Mouse (Mus musculus): ENCODE results near the gene Sirt3. TPM values are rescaled to one million over a fixed set of nuclear protein-coding genes. Genes with fewer than 3 reads are reported as not detected.

Sirt3 gene
- polyA plus RNA-seq, 1 experiment from 2014 or later = 17.9 TPM

DNA sequence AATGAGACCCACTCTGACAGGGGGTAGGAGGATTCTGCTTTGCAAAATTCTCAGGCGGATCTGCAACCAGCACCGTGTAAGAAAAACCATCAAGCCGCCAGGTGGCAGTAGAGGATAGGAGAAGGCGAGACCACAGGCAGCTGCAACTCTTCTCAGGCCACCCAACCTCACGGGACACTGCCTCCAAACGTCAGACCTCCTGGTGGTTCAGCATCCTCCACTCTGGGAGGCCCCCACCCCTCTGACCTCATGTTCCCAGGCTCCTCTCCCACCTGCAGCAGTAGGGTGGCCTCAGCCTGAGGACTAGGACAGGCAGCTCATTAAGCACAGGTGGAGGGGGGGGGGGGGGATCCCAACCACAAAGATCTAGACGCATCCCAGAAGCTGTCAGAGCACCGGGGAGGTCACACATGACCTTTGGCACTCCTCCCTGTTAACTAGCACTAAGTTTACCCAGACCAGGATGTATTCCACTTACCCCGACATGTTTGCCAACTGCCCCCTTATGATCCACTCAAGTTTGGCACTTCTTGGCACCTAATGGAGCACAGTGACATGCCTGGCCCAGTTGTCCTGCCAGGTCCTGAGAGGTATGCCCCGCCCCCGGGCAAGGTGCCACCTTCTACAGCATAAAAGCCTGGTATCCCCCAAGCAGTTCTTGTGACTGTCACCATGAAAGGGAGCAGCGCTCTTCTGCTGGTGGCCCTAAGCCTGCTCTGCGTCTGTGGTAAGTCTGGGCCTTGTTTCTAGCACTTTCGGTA, 37.0 kb downstream of the Sirt3 start, which contains the start of gene Scgb1c1:
Gene Scgb1c1, plus strand, starts transcription at position 643 of the 761 bp plus-strand sequence.
- no peak within 1 kb of the TSS for H3K4me2 ChIP-seq (replicated peaks; ENCODE audit: low read depth)
- no peaks in the 10 kb centered on the region for H3K9me3 ChIP-seq (ENCODE audit: control insufficient read depth, low read length)
- 30% methylated on average over 14 of the region's 14 CpGs for WGBS
- no peak within 1 kb of the TSS for H3K9ac ChIP-seq (ENCODE audit: low read length)
- ATAC-seq (ENCODE audit: low FRiP score, low TSS enrichment) (peak; percentile 73), DNase-seq (ENCODE audit: low spot score) (peak; percentile 92)
- no peak within 1 kb of the TSS for H3K27ac ChIP-seq (replicated peaks)
- H3K4me1 ChIP-seq (replicated peaks; ENCODE audit: control insufficient read depth, insufficient read depth) = no peaks in the 10 kb centered on the region
- no peaks in the 10 kb centered on the region for H3K27me3 ChIP-seq (ENCODE audit: control insufficient read depth, insufficient read depth, low read length)
- H3K36me3 ChIP-seq (ENCODE audit: control insufficient read depth, insufficient read depth, low read length) = no peaks in the 10 kb centered on the region
- TF ChIP-seq EP300 (optimal IDR thresholded peaks at IDR 0.05) = no peak
- TF ChIP-seq CTCF (IDR thresholded peaks at IDR 0.05; ENCODE audit: low read depth) = peak; percentile 94
- H3K4me3 ChIP-seq (ENCODE audit: low read depth, low read length) = no peak within 1 kb of the TSS

- Histone ChIP-seq H3K4me2 (replicated peaks; ENCODE audit: low read depth) (no peak overlapping the region), H3K36me3 (ENCODE audit: control insufficient read depth, insufficient read depth, low read length) (no peaks in the 10 kb centered on the region), H3K9me3 (ENCODE audit: control insufficient read depth, low read length) (no peaks in the 10 kb centered on the region), H3K27me3 (ENCODE audit: control insufficient read depth, insufficient read depth, low read length) (no peaks in the 10 kb centered on the region), H3K27ac (replicated peaks) (no peak overlapping the region), H3K9ac (ENCODE audit: low read length) (no peak overlapping the region), H3K4me1 (replicated peaks; ENCODE audit: control insufficient read depth, insufficient read depth) (no peaks in the 10 kb centered on the region), H3K4me3 (ENCODE audit: low read depth, low read length) (no peak overlapping the region)
- no peak for DNase-seq (ENCODE audit: low spot score)
- ATAC-seq (ENCODE audit: low FRiP score, low TSS enrichment) = no peak
- no peak for TF ChIP-seq EP300 (optimal IDR thresholded peaks at IDR 0.05)
- 65% methylated on average over 7 of the region's 7 CpGs for WGBS
These were observed 38.3 kb downstream of the Sirt3 start for GRCm38 (mm10) chr7:140843806-140844205.

- DNase-seq (ENCODE audit: low spot score) (peak; percentile 56), ATAC-seq (ENCODE audit: low FRiP score, low TSS enrichment) (peak; percentile 56)
- Histone ChIP-seq H3K4me1 (replicated peaks; ENCODE audit: control insufficient read depth, insufficient read depth) (no peaks in the 10 kb centered on the region), H3K27ac (replicated peaks) (no peak overlapping the region), H3K9ac (ENCODE audit: low read length) (no peak overlapping the region), H3K9me3 (ENCODE audit: control insufficient read depth, low read length) (no peaks in the 10 kb centered on the region), H3K4me2 (replicated peaks; ENCODE audit: low read depth) (peak overlapping the region; percentile 11; the same call in 1 of the 2 replicates), H3K27me3 (ENCODE audit: control insufficient read depth, insufficient read depth, low read length) (no peaks in the 10 kb centered on the region), H3K4me3 (ENCODE audit: low read depth, low read length) (no peak overlapping the region), H3K36me3 (ENCODE audit: control insufficient read depth, insufficient read depth, low read length) (no peaks in the 10 kb centered on the region)
- TF ChIP-seq CTCF (IDR thresholded peaks at IDR 0.05; ENCODE audit: low read depth) (no peak), EP300 (optimal IDR thresholded peaks at IDR 0.05) (no peak)
- 35% methylated on average over 15 of the region's 19 CpGs for WGBS
These were observed 41.1 kb downstream of the Sirt3 start for GRCm38 (mm10) chr7:140840750-140841735.

- WGBS = 55% methylated on average over 5 of the region's 5 CpGs
These were observed 42.6 kb downstream of the Sirt3 start for GRCm38 (mm10) chr7:140839556-140839955.

DNA sequence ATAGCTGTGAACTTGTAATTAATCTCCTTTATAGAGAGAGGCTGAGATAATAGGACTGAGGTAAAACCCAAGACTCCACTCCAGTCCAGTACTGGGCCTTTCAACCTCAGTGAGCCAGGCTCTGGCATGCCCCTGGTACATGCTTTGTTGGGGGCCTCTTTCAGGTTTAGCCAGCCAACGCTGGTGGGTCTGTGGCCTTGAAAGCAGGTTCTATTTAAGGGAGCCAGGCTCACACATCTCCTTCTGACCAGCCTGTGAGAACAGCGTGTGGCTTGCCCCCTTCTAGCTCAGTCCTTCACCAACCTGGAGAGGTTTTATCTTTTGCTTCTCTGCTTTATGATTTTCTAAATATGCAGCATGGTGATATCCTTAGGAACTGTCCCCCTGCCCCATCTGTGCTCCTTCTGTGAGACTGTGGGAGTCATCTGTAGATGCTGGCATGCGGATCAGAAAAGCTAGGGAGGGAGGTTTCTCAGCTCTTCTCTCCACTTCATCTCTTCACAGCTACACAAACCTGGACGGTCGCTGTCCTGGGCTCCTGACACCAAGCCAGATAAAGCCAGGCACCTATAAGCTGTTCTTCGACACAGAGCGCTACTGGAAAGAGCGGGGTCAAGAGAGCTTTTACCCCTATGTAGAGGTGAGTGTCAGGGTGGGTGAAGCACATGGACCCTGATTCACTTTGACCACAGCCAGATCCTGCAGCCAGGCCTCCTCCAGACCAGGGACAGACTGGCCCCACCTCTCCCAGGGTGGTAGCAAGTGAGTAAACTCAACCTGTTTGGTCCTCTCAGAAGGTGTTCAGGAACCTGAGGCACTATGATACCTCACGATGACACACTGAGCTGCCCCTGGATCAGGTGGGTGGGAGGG, 45.6 kb downstream of the Sirt3 start:
- 80% methylated on average over 9 of the region's 9 CpGs for WGBS
- H3K27ac ChIP-seq (replicated peaks) = no peak overlapping the region
- H3K4me2 ChIP-seq (replicated peaks; ENCODE audit: low read depth) = no peak overlapping the region
- no peaks in the 10 kb centered on the region for H3K9me3 ChIP-seq (ENCODE audit: control insufficient read depth, low read length)
- DNase-seq (ENCODE audit: low spot score) = peak; percentile 11
- H3K4me1 ChIP-seq (replicated peaks; ENCODE audit: control insufficient read depth, insufficient read depth) = no peaks in the 10 kb centered on the region
- no peaks in the 10 kb centered on the region for H3K36me3 ChIP-seq (ENCODE audit: control insufficient read depth, insufficient read depth, low read length)
- peak overlapping the region; percentile 6; the same call in 1 of the 2 replicates for H3K4me3 ChIP-seq (ENCODE audit: low read depth, low read length)
- no peak for ATAC-seq (ENCODE audit: low FRiP score, low TSS enrichment)
- H3K27me3 ChIP-seq (ENCODE audit: control insufficient read depth, insufficient read depth, low read length) = no peaks in the 10 kb centered on the region
- H3K9ac ChIP-seq (ENCODE audit: low read length) = no peak overlapping the region
- TF ChIP-seq EP300 (optimal IDR thresholded peaks at IDR 0.05) = no peak
- no peak for TF ChIP-seq CTCF (IDR thresholded peaks at IDR 0.05; ENCODE audit: low read depth)

More at GRCm38 (mm10) chr7:140839556-140839955, 42.6 kb downstream of the Sirt3 start:
- Histone ChIP-seq H3K4me3 (ENCODE audit: low read depth, low read length) (no peak overlapping the region), H3K27me3 (ENCODE audit: control insufficient read depth, insufficient read depth, low read length) (no peaks in the 10 kb centered on the region), H3K36me3 (ENCODE audit: control insufficient read depth, insufficient read depth, low read length) (no peaks in the 10 kb centered on the region), H3K4me1 (replicated peaks; ENCODE audit: control insufficient read depth, insufficient read depth) (no peaks in the 10 kb centered on the region), H3K4me2 (replicated peaks; ENCODE audit: low read depth) (no peak overlapping the region), H3K9me3 (ENCODE audit: control insufficient read depth, low read length) (no peaks in the 10 kb centered on the region), H3K9ac (ENCODE audit: low read length) (no peak overlapping the region), H3K27ac (replicated peaks) (no peak overlapping the region)
- DNase-seq (ENCODE audit: low spot score) (peak; percentile 11), ATAC-seq (ENCODE audit: low FRiP score, low TSS enrichment) (no peak)
- TF ChIP-seq EP300 (optimal IDR thresholded peaks at IDR 0.05) (no peak), CTCF (IDR thresholded peaks at IDR 0.05; ENCODE audit: low read depth) (no peak)

All from stomach, postnatal 0 days (tissue).